Mouse (Mus musculus) heart, adult 2 months (tissue): ENCODE measurements around the gene Arsj. TPM values are rescaled to one million over a fixed set of nuclear protein-coding genes. Genes with fewer than 3 reads are reported as not detected.
A peak's percentile ranks its signal among the peaks of the same experiment; 100 is the strongest.

Source experiments
- DNase-seq, 2 experiments: peaks; one replicate each; pipeline ENCODE4 v3.0.0; 2021
- H3K27ac ChIP-seq: fragments of 200-600 bp; 2 replicates; pipeline ENCODE4 v1.8.1; 2022
- H3K27me3 ChIP-seq: fragments of 200-500 bp; 2 replicates; pipeline ENCODE4 v1.6.1; 2012; ENCODE audit warnings: mild to moderate bottlenecking, low read length, inconsistent platforms, mixed read lengths; ENCODE audit not compliant: control insufficient read depth, insufficient read depth
- H3K36me3 ChIP-seq: fragments of 200-500 bp; 2 replicates; pipeline ENCODE4 v1.6.1; 2012; ENCODE audit warnings: low read length, inconsistent platforms; ENCODE audit not compliant: control insufficient read depth, insufficient read depth
- H3K4me1 ChIP-seq: fragments of 200-500 bp; 2 replicates; pipeline ENCODE4 v1.6.1; 2011; ENCODE audit warnings: low read length; ENCODE audit not compliant: control insufficient read depth, insufficient read depth
- H3K4me3 ChIP-seq: fragments of 200-600 bp; 2 replicates; pipeline ENCODE4 v1.8.1; 2022
- H3K79me2 ChIP-seq: fragments of 200-500 bp; replicated peaks from 2 replicates; pipeline ENCODE4 v1.6.1; 2012; ENCODE audit warnings: mild to moderate bottlenecking, inconsistent platforms, low read length, moderate library complexity, mixed read lengths; ENCODE audit not compliant: control insufficient read depth, insufficient read depth
- H3K9ac ChIP-seq: fragments of 200-500 bp; 2 replicates; pipeline ENCODE4 v1.6.1; 2012; ENCODE audit warnings: low read depth, mild to moderate bottlenecking, control low read depth, inconsistent platforms, low read length, mixed read lengths
- CTCF ChIP-seq: fragments of 200-600 bp; IDR thresholded peaks from 2 replicates; pipeline ENCODE4 v1.8.1; 2022; ENCODE audit warnings: antibody characterized with exemption, mild to moderate bottlenecking, moderate library complexity
- EP300 ChIP-seq: fragments of 200-500 bp; IDR thresholded peaks from 2 replicates; pipeline ENCODE4 v1.6.1; 2011; ENCODE audit warnings: low read depth, low read length, control low read depth; ENCODE audit not compliant: insufficient read depth
- POLR2A ChIP-seq: fragments of 200-500 bp; IDR thresholded peaks from 2 replicates; pipeline ENCODE4 v1.6.1; 2011; ENCODE audit warnings: mild to moderate bottlenecking, low read depth, low read length, control low read depth; ENCODE audit not compliant: insufficient read depth
- WGBS: fragments of 180-500 bp; shearing (Covaris S2); methylation state at CpG from one replicate; pipeline ENCODE4 v1.1.7; 2018; 5-methylcytosine and 5-hydroxymethylcytosine counted together
- intact Hi-C: fragments of 180-260 bp; cut with DNase I; formaldehyde crosslinking; loops from one replicate; pipeline ENCODE4 v1.15.1; 2025
- polyA plus RNA-seq: library from polyadenylated mRNA; depleted of rRNA; stranded (reverse); fragments of >200 nt; gene quantifications from 2 replicates; pipeline ENCODE4 v1.2.3, GENCODE M21; 2012
- total RNA-seq, 2 experiments: library from RNA; stranded (reverse); gene quantifications; 2 replicates each; pipeline ENCODE4 v1.2.3; 2021

Gene Arsj
- total and polyA plus RNA-seq, 3 experiments = 0.33 to 0.68 (median 0.39) TPM

DNA sequence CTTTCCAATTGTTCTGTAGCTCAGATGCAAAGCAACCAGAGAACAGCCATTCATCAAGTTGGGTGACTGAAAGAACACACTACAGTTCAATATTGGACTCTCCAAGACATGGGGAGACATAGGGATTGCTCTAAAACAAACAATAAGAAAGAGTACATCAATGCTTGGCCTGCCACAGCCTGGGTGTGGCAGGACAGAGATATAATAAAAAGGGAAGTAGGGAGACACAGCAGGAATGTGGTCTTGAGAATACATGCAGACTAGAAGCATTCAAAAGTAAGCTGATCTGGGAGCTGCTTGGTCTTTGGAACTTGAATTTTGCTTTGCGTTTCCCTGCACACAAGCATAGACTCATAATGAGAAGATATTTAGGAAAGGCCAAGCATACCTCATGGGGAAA, 18.7 kb upstream of the Arsj start:
- no peak for DNase-seq
- Histone ChIP-seq H3K27ac (no peak overlapping the region), H3K36me3 (no peaks in the 10 kb centered on the region), H3K79me2 (no peaks in the 10 kb centered on the region), H3K4me1 (no peaks in the 10 kb centered on the region), H3K4me3 (no peak overlapping the region), H3K27me3 (no peaks in the 10 kb centered on the region), H3K9ac (no peak overlapping the region)
- 92% methylated on average over 1 of the region's 1 CpGs for WGBS
- intact Hi-C loops = no loop called here
- no peak for TF ChIP-seq POLR2A
- TF ChIP-seq EP300 = no peak
- TF ChIP-seq CTCF = no peak

GRCm38 (mm10) chr3:126359760-126360159, 3.7 kb upstream of the Arsj start:
- Histone ChIP-seq H3K27me3 (peaks cover 6% of the 10 kb centered on the region), H3K36me3 (no peaks in the 10 kb centered on the region), H3K27ac (no peak overlapping the region), H3K79me2 (no peaks in the 10 kb centered on the region), H3K9ac (no peak overlapping the region), H3K4me3 (no peak overlapping the region), H3K4me1 (no peaks in the 10 kb centered on the region)
- 46% methylated on average over 1 of the region's 1 CpGs for WGBS
- intact Hi-C loops = no loop called here
- no peak for DNase-seq
- no peak for TF ChIP-seq CTCF
- no peak for TF ChIP-seq EP300
- TF ChIP-seq POLR2A = no peak

GRCm38 (mm10) chr3:126362392-126362791, 1.1 kb upstream of the Arsj start:
- TF ChIP-seq EP300 (no peak), POLR2A (no peak), CTCF (no peak)
- no peaks in the 10 kb centered on the region for H3K36me3 ChIP-seq
- H3K79me2 ChIP-seq = no peaks in the 10 kb centered on the region
- WGBS = 84% methylated on average over 2 of the region's 2 CpGs
- peaks cover 6% of the 10 kb centered on the region for H3K27me3 ChIP-seq
- intact Hi-C loops = no loop called here
- no peak for DNase-seq
- no peak overlapping the region for H3K27ac ChIP-seq
- no peaks in the 10 kb centered on the region for H3K4me1 ChIP-seq
- H3K9ac ChIP-seq = no peak overlapping the region
- H3K4me3 ChIP-seq = no peak overlapping the region

GRCm38 (mm10) chr3:126362931-126363525, 456 bp upstream of the Arsj start:
- Histone ChIP-seq H3K27ac (no peak overlapping the region), H3K36me3 (no peaks in the 10 kb centered on the region), H3K4me1 (no peaks in the 10 kb centered on the region), H3K9ac (no peak overlapping the region), H3K27me3 (peaks cover 6% of the 10 kb centered on the region), H3K79me2 (no peaks in the 10 kb centered on the region), H3K4me3 (no peak overlapping the region)
- WGBS = 80% methylated on average over 11 of the region's 11 CpGs
- intact Hi-C loops = no loop called here
- no peak for DNase-seq
- TF ChIP-seq EP300 = no peak
- no peak for TF ChIP-seq CTCF
- no peak for TF ChIP-seq POLR2A

- TF ChIP-seq CTCF = no peak
- TF ChIP-seq EP300 = no peak
- TF ChIP-seq POLR2A = no peak
- DNase-seq = peak in 1 of 2 experiments; percentile 2
- Histone ChIP-seq H3K27ac (no peak overlapping the region), H3K79me2 (no peaks in the 10 kb centered on the region), H3K4me1 (no peaks in the 10 kb centered on the region), H3K9ac (no peak overlapping the region), H3K36me3 (no peaks in the 10 kb centered on the region), H3K4me3 (peak overlapping the region; percentile 40), H3K27me3 (peaks cover 6% of the 10 kb centered on the region)
- intact Hi-C loops = no loop called here
- WGBS = 73% methylated on average over 7 of the region's 7 CpGs
Observed at GRCm38 (mm10) chr3:126364555-126364954, 1.1 kb downstream of the Arsj start.

DNA sequence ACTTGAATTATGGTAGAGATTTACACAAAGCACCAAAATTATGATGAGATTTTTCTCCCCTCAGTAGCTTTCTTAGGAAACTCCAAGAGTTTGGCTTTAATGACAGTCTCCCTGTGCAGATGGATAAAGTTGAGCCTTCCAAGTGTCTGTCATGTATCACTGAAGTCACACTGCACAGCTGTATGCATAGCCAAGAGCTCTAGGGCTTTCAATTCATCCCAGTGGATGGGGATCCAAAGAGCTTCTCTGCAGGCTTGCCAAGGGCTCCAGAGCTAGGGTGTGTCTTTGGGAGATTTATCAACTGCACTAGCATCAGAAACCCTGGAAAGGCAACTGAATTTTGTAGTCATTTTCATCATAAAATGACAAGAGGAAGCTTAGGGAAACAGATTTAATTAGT, 7.1 kb downstream of the Arsj start:
- intact Hi-C loops = no loop called here
- no peaks in the 10 kb centered on the region for H3K27me3 ChIP-seq
- no peaks in the 10 kb centered on the region for H3K79me2 ChIP-seq
- H3K9ac ChIP-seq = no peak overlapping the region
- TF ChIP-seq CTCF (no peak), EP300 (no peak), POLR2A (no peak)
- no peaks in the 10 kb centered on the region for H3K36me3 ChIP-seq
- H3K4me3 ChIP-seq = no peak overlapping the region
- H3K4me1 ChIP-seq = no peaks in the 10 kb centered on the region
- H3K27ac ChIP-seq = no peak overlapping the region
- DNase-seq = peak in 1 of 2 experiments; percentile 44
